Mouse (Mus musculus) c-Kit-positive CD71-positive TER-119-positive erythroid progenitor cells, embryonic 14.5 days (primary cell): Measurements from ENCODE around the gene Vps45.
A peak's percentile ranks its signal among the peaks of the same experiment; 100 is the strongest.

Experiments
- DNase-seq: peaks from one replicate; pipeline ENCODE4 v3.0.0-alpha.2; 2013; ENCODE audit warnings: low spot score

Gene Vps45

GRCm38 (mm10) chr3:96058231-96058896, at the start of gene Vps45:
Gene Vps45 (minus strand): TSS chr3:96058466.
- peak; percentile 78 for DNase-seq

- no peak for DNase-seq
These were observed 47.9 kb upstream of the Vps45 start for GRCm38 (mm10) chr3:96106151-96106550.

GRCm38 (mm10) chr3:96105232-96105747, 47.0 kb upstream of the Vps45 start:
- DNase-seq, result no peak

GRCm38 (mm10) chr3:96104261-96105065, 46.2 kb upstream of the Vps45 start, which contains the start of gene Otud7b:
Gene Otud7b (plus strand): TSS chr3:96104527.
- DNase-seq, result peak; percentile 77

DNA sequence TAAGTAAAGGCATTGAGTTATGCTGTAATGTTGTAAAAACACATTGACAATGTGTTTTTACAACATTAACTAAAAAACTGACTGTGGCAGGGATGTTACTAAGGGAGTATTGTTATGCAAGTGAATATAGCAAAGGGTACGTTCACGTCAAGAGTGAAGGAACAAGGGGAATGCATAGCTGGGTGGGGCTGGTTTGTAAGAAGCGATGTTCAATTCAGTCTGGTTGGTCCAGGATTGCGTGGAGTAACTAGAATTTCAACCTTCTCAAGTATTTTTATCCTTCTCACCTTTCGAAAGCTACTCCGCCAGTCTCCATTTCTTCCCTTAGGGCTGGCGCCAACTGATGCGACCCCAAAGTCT, 45.6 kb upstream of the Vps45 start:
- DNase-seq, result no peak

DNA sequence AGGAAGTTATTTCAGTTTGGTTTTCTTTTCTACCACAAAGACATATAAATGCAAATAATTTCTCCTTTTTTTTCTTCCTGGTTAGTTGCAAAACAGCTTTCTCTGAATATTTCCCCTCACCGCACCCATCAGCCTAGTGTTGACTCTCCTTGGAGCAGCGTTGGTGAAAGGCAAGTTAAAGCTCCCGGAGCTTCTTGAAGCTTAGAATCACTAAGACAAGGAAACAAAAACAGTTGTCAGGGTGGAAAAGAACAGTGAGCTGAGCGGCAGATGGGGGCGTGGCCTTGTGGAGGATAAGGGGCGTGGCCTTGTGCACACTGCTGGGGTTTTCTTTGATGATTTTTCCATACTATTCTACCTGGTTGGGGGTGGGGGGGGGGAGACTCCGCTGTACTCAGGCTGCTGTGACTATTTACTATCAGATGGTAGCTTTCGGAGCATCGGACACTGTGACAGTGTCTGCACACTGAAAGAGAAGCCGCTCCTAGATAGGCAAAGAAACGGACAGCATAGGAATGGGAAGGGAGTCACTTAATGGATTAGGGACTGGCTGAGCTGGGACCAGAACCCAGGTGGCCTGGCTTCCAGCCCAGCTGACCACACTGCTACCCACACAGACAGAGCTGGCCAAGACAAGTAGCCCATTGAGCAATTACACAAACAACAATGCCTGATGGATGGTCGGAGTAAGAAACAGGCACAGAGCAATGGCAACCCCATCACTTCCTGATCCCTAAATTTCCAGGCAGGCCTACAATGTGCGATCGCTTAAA, 44.0 kb upstream of the Vps45 start:
- peak; percentile 62 for DNase-seq

GRCm38 (mm10) chr3:96098616-96099267, 40.5 kb upstream of the Vps45 start:
- DNase-seq, result no peak

DNA sequence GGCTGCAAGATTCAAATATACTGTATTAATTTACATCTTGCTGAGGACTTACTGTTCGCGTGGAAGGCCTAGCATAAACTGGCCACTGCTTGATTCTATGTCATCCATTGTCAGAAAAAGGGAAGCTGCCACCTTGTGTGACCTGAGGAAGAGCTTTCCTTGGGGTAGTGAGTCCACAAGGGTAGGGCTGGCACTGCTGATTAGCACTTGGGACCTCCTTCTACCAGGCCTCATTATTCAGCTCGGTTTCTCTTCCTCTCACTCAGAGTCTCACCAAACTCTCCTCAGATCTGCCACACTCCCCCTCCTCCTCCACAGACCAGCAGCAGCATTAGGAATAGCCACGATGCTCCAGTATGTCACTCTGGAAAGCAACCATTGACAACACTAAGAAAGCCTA, 39.9 kb upstream of the Vps45 start:
- DNase-seq, result no peak

DNA sequence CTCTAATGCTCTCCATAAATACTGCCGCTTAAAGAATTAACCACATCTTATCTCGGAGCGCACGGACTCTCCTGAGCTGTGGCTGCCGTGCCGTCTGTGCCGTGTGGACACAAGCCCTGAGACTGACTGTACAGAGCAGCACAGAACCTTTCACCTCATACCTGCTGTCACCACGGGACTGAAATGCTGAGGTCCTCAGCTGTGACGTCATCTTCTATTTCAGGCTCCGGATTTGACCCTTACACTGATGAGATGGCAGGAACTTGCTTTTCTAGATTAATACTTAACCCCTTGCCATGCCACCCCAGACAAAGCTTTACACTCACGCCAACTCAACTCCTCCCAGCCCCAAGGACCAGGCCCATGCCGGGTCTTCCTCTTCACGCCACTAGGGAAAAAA, 35.9 kb upstream of the Vps45 start:
- DNase-seq, result no peak

- DNase-seq, result no peak
These were observed 35.2 kb upstream of the Vps45 start for GRCm38 (mm10) chr3:96093509-96093908.

DNA sequence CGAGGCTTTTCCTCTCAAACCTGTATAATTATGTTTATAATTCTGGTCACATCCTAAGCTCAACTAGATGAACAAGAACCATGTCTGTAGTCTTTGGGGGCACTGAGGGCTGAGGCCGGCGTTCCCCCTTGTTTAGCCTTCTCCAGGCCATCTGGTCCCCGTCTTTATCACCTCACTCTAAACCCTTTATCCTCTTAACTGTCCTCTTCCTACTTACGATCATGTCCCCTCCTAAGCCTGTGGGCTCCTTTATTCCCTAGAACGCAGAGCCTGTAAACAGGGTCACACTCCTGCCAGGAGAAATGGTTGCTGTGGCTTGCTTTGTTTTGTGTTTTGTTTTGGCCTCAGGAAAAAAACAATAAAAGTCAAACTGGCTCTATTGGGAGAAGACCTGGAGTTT, 33.7 kb upstream of the Vps45 start:
- no peak for DNase-seq

DNA sequence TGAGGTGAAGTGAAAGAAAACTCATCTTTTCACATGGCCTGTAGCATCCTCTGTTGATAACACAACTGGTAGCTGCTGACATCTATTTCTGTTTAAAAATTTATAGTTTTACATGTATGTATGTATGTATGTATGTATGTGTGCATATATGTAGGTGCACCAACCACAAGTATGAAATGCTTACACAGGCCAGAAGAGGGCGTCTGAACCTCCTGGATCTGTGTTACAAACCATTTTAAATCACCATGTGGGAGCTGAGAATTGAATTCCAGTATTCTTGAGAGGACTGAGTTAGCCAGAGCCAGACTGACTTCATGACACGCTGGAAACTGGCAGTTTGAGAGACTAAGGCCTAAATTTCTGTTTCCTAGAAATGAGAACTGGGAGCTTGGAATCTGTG, 32.9 kb upstream of the Vps45 start:
- no peak for DNase-seq

DNA sequence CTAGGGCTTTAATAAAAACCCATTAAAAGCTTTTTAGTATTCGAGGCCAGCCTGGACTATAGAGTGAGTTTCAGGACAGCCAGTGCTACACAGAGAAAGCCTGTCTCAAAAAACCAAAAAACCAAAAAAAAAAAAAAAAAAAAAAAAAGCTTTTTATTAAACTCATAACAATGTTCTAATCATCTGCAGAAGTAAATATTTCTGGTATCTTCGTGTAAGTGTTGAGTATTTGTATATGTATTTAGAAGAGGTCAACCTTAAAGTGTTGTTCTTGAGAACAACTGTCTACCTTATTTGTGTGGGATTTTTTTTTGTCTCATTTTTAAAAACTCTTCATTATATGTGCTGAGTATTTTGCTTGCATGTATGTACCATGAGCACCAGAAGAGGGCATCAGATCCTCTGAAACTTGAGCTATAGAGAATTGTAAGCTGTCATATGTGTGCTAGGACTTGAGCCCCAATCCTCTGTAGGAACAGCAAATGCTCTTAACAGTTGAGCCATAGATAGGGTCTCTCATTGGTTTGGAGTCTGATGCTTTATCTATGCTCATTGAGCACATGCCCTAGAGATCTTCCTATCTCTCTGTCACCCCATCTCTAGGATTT, 31.7 kb upstream of the Vps45 start:
- no peak for DNase-seq

DNA sequence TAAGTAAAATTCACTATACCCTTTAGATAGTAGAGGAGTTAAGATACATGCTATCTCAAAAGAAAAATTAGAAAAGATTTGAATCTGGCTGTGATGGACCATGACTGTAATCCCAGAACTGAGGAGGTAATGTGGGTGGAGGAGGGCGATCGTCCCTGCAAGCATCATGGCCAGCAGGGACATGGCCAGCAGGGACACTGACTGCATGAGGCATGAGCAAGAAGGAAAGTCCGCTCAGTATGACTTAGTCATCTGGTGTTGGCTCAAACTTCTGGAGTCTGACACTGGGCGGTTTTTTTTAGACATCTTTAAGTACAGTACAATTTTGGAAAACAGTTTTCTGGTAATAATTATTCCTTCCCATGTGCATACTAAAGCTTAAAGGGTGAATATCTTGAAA, 29.5 kb upstream of the Vps45 start:
- no peak for DNase-seq

DNA sequence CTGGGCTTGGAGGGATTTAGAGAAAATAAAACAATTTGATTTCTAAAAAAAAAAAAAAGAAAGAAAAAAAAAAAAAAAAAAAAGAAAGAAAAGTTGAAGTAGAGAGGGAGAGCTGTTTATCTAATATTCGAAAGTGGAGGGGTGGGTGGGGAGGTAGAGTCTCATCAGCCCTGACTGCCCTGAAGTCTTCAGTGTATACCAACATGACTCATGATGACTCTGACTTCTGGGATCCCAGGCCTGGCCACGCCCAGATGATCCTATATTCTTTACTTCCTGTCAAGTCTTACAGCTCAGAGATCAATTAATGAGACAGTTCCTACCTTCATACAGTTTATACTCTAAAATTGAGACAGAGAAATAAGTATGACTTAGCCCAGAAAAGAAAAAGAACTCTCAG, 29.0 kb upstream of the Vps45 start:
- DNase-seq, result no peak

DNA sequence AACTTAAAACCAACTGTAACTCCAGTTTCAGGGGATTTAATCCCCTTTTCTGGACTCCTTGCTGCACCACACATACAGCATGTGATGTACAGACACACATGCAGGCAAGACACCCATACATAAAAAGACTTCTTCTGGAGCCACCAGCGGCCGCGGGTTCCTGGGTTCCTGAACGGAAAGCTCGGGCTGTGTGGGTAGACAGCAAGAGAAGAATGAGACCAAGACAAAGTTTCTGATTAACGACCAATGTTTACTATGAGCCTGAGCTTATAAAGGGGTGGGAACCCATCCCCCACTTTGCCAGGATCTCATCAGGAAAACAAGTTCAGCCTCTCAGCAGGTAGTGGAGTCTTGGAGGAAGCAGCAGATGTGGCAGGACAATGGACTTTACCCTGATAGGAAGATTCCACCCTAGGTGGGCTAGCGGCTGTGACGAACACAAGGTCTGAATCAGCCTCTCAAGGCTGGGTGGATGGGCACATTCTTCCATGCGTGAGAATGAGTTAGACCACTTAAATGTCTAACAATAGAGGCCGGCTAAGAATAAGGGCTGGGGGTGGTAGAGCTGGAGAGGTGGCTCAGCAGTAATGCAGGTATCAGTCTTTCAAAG, 26.0 kb upstream of the Vps45 start:
- no peak for DNase-seq

DNA sequence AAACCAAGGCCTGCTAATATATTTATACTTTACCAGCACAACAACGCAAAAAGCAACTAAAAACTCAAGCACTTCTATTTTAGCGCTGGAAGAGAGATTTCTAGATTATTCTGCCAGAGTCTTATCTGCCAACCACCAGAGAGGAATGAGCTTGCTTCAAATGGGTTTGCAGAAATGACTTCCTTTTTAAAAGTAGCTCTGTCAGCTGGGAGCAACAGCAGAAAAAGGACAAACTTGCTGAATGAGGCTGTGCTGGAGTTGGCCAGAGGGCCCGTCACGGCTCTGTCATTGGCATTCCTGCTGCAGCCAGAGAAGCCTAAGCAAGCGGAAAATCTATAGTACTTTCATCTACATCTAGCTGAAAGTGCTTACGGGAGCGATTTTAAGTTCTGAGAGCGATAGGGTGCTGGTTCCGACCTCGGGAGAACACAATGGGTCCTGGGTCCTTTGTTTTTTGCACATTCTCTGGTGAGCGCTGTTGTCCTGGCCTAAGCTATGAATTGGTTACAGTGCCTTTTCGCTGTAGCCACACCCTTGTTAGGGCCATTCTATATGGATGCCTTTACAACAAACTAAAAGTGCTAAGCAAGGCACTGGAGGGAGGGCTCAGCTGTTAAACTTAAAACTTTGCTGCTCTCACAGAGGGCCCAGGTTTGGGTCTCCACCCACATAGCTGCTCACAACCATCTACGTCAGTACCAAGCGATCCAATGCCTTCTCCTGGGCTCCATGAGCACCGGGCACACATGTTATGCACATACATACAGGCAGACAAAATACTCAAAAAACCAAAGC, 24.6 kb upstream of the Vps45 start:
- no peak for DNase-seq

GRCm38 (mm10) chr3:96082100-96082499, 23.8 kb upstream of the Vps45 start:
- DNase-seq, result no peak

DNA sequence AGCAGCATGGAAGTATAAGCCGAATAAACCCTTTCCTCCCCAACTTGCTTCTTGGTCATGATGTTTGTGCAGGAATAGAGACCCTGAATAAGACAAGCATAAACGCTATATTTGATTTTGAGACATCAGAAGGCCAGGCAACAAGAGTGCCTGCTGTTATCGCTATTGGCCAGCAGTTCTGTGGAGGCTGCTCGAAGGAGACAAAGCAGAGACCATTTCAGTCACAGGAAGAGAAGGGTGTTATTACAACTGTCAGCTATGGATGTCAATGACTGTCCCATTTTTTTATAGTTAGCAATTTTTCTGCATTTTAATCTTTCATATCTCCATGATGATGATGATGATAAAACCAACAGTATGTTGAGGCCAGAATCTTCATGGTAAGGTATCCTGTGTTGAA, 23.4 kb upstream of the Vps45 start:
- DNase-seq, result no peak

DNA sequence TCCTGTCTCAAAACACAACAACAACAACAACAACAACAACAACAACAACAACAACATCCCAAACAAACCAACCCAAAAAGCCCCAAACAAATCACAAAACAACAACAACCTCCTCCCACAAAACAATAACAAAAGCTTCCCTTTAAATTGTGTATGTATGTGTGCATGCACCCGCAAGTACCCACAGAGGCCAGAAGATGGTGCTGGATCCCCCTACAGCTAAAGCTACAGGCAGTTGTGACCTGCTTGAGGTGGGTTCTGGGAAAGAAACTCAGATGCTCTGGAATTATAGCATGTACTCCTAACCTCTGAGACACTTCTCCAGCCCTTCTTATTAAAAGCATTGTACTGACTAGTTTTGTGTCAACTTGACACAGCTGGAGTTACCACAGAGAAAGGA, 22.7 kb upstream of the Vps45 start:
- no peak for DNase-seq

DNA sequence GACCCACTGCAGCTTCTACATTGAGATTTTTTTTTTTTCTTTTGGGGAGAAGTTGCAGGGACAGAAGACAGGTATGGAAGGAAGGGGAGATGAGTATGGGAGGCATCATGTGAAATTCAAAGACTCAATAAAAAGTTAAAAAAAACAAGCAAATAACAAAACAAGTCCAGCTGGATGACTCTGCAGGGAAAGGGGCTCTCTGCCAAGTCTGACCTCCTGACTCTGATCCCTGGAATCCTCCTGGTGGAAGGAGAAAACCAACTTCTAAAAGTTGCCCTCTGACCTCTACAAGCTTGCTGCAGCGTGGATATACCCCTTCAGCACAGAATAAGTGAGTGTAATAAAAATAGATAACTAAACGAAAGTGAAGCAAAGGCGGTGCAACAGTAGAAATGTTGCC, 20.4 kb upstream of the Vps45 start:
- no peak for DNase-seq
